Mouse (Mus musculus) hindbrain, embryonic 13.5 days (tissue): ENCODE measurements at regions not wholly inside any gene's neighbourhood (a gene's known extent, or its start where the extent isn't known, plus 50 kb on each side); places are given as distances from the start of the nearest gene placed in this dataset.

Experiments used
- ATAC-seq: fragments of 200-750 bp; cut with Nextera tagmentation; 2 replicates; pipeline ENCODE4 v1.8.0; 2017; ENCODE audit warnings: moderate TSS enrichment; ENCODE audit not compliant: low FRiP score
- H3K27ac ChIP-seq: fragments of 300-500 bp; sonication (generic); 2 replicates; pipeline ENCODE4 v1.5.1; 2015; ENCODE audit warnings: inconsistent platforms, mild to moderate bottlenecking, moderate library complexity
- H3K27me3 ChIP-seq: fragments of 300-500 bp; sonication (generic); 2 replicates; pipeline ENCODE4 v1.6.1; 2015; ENCODE audit warnings: mild to moderate bottlenecking, inconsistent platforms
- H3K36me3 ChIP-seq: fragments of 300-500 bp; sonication (generic); 2 replicates; pipeline ENCODE4 v1.6.1; 2015; ENCODE audit warnings: mild to moderate bottlenecking, inconsistent platforms
- H3K4me1 ChIP-seq: fragments of 300-500 bp; sonication (generic); replicated peaks from 2 replicates; pipeline ENCODE4 v1.6.1; 2015; ENCODE audit warnings: inconsistent platforms
- H3K4me2 ChIP-seq: fragments of 300-500 bp; sonication (generic); 2 replicates; pipeline ENCODE4 v1.6.1; 2015; ENCODE audit warnings: inconsistent platforms, mild to moderate bottlenecking, moderate library complexity
- H3K4me3 ChIP-seq: fragments of 300-500 bp; sonication (generic); 2 replicates; pipeline ENCODE4 v1.5.1; 2015; ENCODE audit warnings: mild to moderate bottlenecking, inconsistent platforms
- H3K9ac ChIP-seq: fragments of 300-500 bp; sonication (generic); 2 replicates; pipeline ENCODE4 v1.6.1; 2015; ENCODE audit warnings: mild to moderate bottlenecking, inconsistent platforms
- H3K9me3 ChIP-seq: fragments of 300-500 bp; sonication (generic); 2 replicates; pipeline ENCODE4 v1.6.1; 2016; ENCODE audit warnings: inconsistent platforms
- WGBS: fragments of 180-500 bp; shearing (Covaris S2); methylation state at CpG from one replicate; pipeline ENCODE4 v1.1.7; 2015; 5-methylcytosine and 5-hydroxymethylcytosine counted together

GRCm38 (mm10) chr2:78804931-78805330 lies 63.0 kb upstream of the Ube2e3 start:
- Histone ChIP-seq H3K4me2 (no peak overlapping the region), H3K9me3 (no peaks in the 10 kb centered on the region), H3K9ac (no peak overlapping the region), H3K27me3 (no peaks in the 10 kb centered on the region), H3K36me3 (no peaks in the 10 kb centered on the region), H3K4me1 (no peaks in the 10 kb centered on the region), H3K4me3 (no peak overlapping the region), H3K27ac (no peak overlapping the region)
- 93% methylated on average over 3 of the region's 3 CpGs for WGBS
- no peak for ATAC-seq

GRCm38 (mm10) chr2:78803543-78803942 lies 64.4 kb upstream of the Ube2e3 start:
- Histone ChIP-seq H3K27me3 (no peaks in the 10 kb centered on the region), H3K27ac (no peak overlapping the region), H3K4me3 (no peak overlapping the region), H3K4me2 (no peak overlapping the region), H3K36me3 (no peaks in the 10 kb centered on the region), H3K4me1 (no peaks in the 10 kb centered on the region), H3K9me3 (no peaks in the 10 kb centered on the region), H3K9ac (no peak overlapping the region)
- ATAC-seq, result no peak
- WGBS, result 86% methylated on average over 4 of the region's 4 CpGs

- Histone ChIP-seq H3K9ac (no peak overlapping the region), H3K36me3 (no peaks in the 10 kb centered on the region), H3K4me3 (no peak overlapping the region), H3K27me3 (no peaks in the 10 kb centered on the region), H3K4me1 (no peaks in the 10 kb centered on the region), H3K27ac (no peak overlapping the region), H3K9me3 (no peaks in the 10 kb centered on the region), H3K4me2 (no peak overlapping the region)
- 70% methylated on average over 5 of the region's 5 CpGs for WGBS
- ATAC-seq, result no peak
Measured at GRCm38 (mm10) chr2:78795446-78795845, 72.5 kb upstream of the Ube2e3 start.

GRCm38 (mm10) chr2:78794734-78795133 lies 73.2 kb upstream of the Ube2e3 start:
- Histone ChIP-seq H3K9ac (no peak overlapping the region), H3K27me3 (no peaks in the 10 kb centered on the region), H3K36me3 (no peaks in the 10 kb centered on the region), H3K9me3 (no peaks in the 10 kb centered on the region), H3K27ac (no peak overlapping the region), H3K4me1 (no peaks in the 10 kb centered on the region), H3K4me2 (no peak overlapping the region), H3K4me3 (no peak overlapping the region)
- ATAC-seq, result no peak
- 89% methylated on average over 5 of the region's 5 CpGs for WGBS

GRCm38 (mm10) chr2:78789124-78789523 lies 78.8 kb upstream of the Ube2e3 start:
- H3K4me1 ChIP-seq, result no peaks in the 10 kb centered on the region
- WGBS, result 86% methylated on average over 5 of the region's 5 CpGs
- H3K27ac ChIP-seq, result no peak overlapping the region
- H3K27me3 ChIP-seq, result no peaks in the 10 kb centered on the region
- no peaks in the 10 kb centered on the region for H3K9me3 ChIP-seq
- no peak overlapping the region for H3K4me3 ChIP-seq
- H3K4me2 ChIP-seq, result no peak overlapping the region
- ATAC-seq, result no peak
- no peaks in the 10 kb centered on the region for H3K36me3 ChIP-seq
- H3K9ac ChIP-seq, result no peak overlapping the region

- H3K4me1 ChIP-seq, result no peaks in the 10 kb centered on the region
- ATAC-seq, result no peak
- no peaks in the 10 kb centered on the region for H3K27me3 ChIP-seq
- no peak overlapping the region for H3K4me2 ChIP-seq
- no peak overlapping the region for H3K9ac ChIP-seq
- no peak overlapping the region for H3K27ac ChIP-seq
- H3K9me3 ChIP-seq, result no peaks in the 10 kb centered on the region
- no peaks in the 10 kb centered on the region for H3K36me3 ChIP-seq
- no peak overlapping the region for H3K4me3 ChIP-seq
Measured at GRCm38 (mm10) chr2:78788222-78788621, 79.7 kb upstream of the Ube2e3 start.

GRCm38 (mm10) chr2:78779949-78780348 lies 88.0 kb upstream of the Ube2e3 start:
- no peak overlapping the region for H3K4me2 ChIP-seq
- no peak overlapping the region for H3K4me3 ChIP-seq
- H3K9me3 ChIP-seq, result no peaks in the 10 kb centered on the region
- ATAC-seq, result no peak
- 93% methylated on average over 3 of the region's 3 CpGs for WGBS
- H3K27me3 ChIP-seq, result no peaks in the 10 kb centered on the region
- H3K4me1 ChIP-seq, result no peaks in the 10 kb centered on the region
- H3K36me3 ChIP-seq, result no peaks in the 10 kb centered on the region
- no peak overlapping the region for H3K9ac ChIP-seq
- H3K27ac ChIP-seq, result no peak overlapping the region

- Histone ChIP-seq H3K4me3 (no peak overlapping the region), H3K9me3 (no peaks in the 10 kb centered on the region)
- ATAC-seq, result no peak
Measured at GRCm38 (mm10) chr2:78777589-78777988, 90.3 kb upstream of the Ube2e3 start.

GRCm38 (mm10) chr2:78754362-78754761 lies 113.6 kb upstream of the Ube2e3 start:
- H3K4me1 ChIP-seq, result no peaks in the 10 kb centered on the region
- no peak for ATAC-seq
- no peak overlapping the region for H3K27ac ChIP-seq
- no peaks in the 10 kb centered on the region for H3K27me3 ChIP-seq
- no peak overlapping the region for H3K4me2 ChIP-seq
- no peaks in the 10 kb centered on the region for H3K9me3 ChIP-seq
- WGBS, result 69% methylated on average over 6 of the region's 6 CpGs
- no peaks in the 10 kb centered on the region for H3K36me3 ChIP-seq
- no peak overlapping the region for H3K9ac ChIP-seq
- H3K4me3 ChIP-seq, result no peak overlapping the region

More at GRCm38 (mm10) chr2:78777589-78777988, 90.3 kb upstream of the Ube2e3 start:
- Histone ChIP-seq H3K9ac (no peak overlapping the region), H3K36me3 (no peaks in the 10 kb centered on the region), H3K27ac (no peak overlapping the region), H3K4me2 (no peak overlapping the region), H3K4me1 (no peaks in the 10 kb centered on the region), H3K27me3 (no peaks in the 10 kb centered on the region)

- H3K4me2 ChIP-seq, result no peak overlapping the region
- H3K27ac ChIP-seq, result no peak overlapping the region
- H3K9ac ChIP-seq, result no peak overlapping the region
- no peaks in the 10 kb centered on the region for H3K4me1 ChIP-seq
- no peak overlapping the region for H3K4me3 ChIP-seq
- H3K36me3 ChIP-seq, result no peaks in the 10 kb centered on the region
- ATAC-seq, result no peak
- no peaks in the 10 kb centered on the region for H3K9me3 ChIP-seq
- 62% methylated on average over 4 of the region's 4 CpGs for WGBS
- no peaks in the 10 kb centered on the region for H3K27me3 ChIP-seq
Measured at GRCm38 (mm10) chr2:78753918-78754317, 114.0 kb upstream of the Ube2e3 start.

- no peaks in the 10 kb centered on the region for H3K4me1 ChIP-seq
- no peaks in the 10 kb centered on the region for H3K36me3 ChIP-seq
- H3K9me3 ChIP-seq, result no peaks in the 10 kb centered on the region
- WGBS, result 89% methylated on average over 6 of the region's 6 CpGs
- no peak overlapping the region for H3K9ac ChIP-seq
- ATAC-seq, result no peak
- H3K27me3 ChIP-seq, result no peaks in the 10 kb centered on the region
- no peak overlapping the region for H3K27ac ChIP-seq
- H3K4me3 ChIP-seq, result no peak overlapping the region
- H3K4me2 ChIP-seq, result no peak overlapping the region
Measured at GRCm38 (mm10) chr2:78730161-78730560, 137.8 kb upstream of the Ube2e3 start.

- WGBS, result 95% methylated on average over 7 of the region's 7 CpGs
- ATAC-seq, result no peak
- no peak overlapping the region for H3K4me2 ChIP-seq
- H3K4me1 ChIP-seq, result no peaks in the 10 kb centered on the region
- no peaks in the 10 kb centered on the region for H3K9me3 ChIP-seq
- no peaks in the 10 kb centered on the region for H3K36me3 ChIP-seq
- H3K27me3 ChIP-seq, result no peaks in the 10 kb centered on the region
- H3K27ac ChIP-seq, result no peak overlapping the region
- no peak overlapping the region for H3K9ac ChIP-seq
- no peak overlapping the region for H3K4me3 ChIP-seq
Measured at GRCm38 (mm10) chr2:78726060-78726459, 141.9 kb upstream of the Ube2e3 start.

- Histone ChIP-seq H3K4me2 (no peak overlapping the region), H3K27ac (no peak overlapping the region), H3K4me1 (no peaks in the 10 kb centered on the region), H3K4me3 (no peak overlapping the region), H3K27me3 (no peaks in the 10 kb centered on the region), H3K9ac (no peak overlapping the region), H3K9me3 (no peaks in the 10 kb centered on the region), H3K36me3 (no peaks in the 10 kb centered on the region)
- no peak for ATAC-seq
- WGBS, result 62% methylated on average over 2 of the region's 2 CpGs
Measured at GRCm38 (mm10) chr2:78724416-78724815, 143.5 kb upstream of the Ube2e3 start.

- no peak overlapping the region for H3K4me2 ChIP-seq
- H3K9ac ChIP-seq, result no peak overlapping the region
- no peaks in the 10 kb centered on the region for H3K9me3 ChIP-seq
- ATAC-seq, result no peak
- H3K4me1 ChIP-seq, result no peaks in the 10 kb centered on the region
- no peak overlapping the region for H3K27ac ChIP-seq
- H3K27me3 ChIP-seq, result no peaks in the 10 kb centered on the region
- H3K4me3 ChIP-seq, result no peak overlapping the region
- WGBS, result 98% methylated on average over 3 of the region's 3 CpGs
- H3K36me3 ChIP-seq, result no peaks in the 10 kb centered on the region
Measured at GRCm38 (mm10) chr2:78723423-78723822, 144.5 kb upstream of the Ube2e3 start.
